Mouse (Mus musculus) midbrain, embryonic 16.5 days (tissue): ENCODE results near the gene Hoxc9. TPM values are rescaled to one million over a fixed set of nuclear protein-coding genes. Genes with fewer than 3 reads are reported as not detected.

Experiments used
- ATAC-seq: fragments of 200-750 bp; cut with Nextera tagmentation; 2 replicates; pipeline ENCODE4 v1.8.0; 2017; ENCODE audit warnings: moderate TSS enrichment
- H3K27ac ChIP-seq: fragments of 300-500 bp; sonication (generic); 2 replicates; pipeline ENCODE4 v1.5.1; 2014; ENCODE audit warnings: mild to moderate bottlenecking, low read length, mixed read lengths
- H3K27me3 ChIP-seq: fragments of 300-500 bp; sonication (generic); 2 replicates; pipeline ENCODE4 v1.6.1; 2014; ENCODE audit warnings: low read depth, low read length, mixed read lengths; ENCODE audit not compliant: control insufficient read depth, insufficient read depth
- H3K36me3 ChIP-seq: fragments of 300-500 bp; sonication (generic); 2 replicates; pipeline ENCODE4 v1.6.1; 2014; ENCODE audit warnings: mild to moderate bottlenecking, low read length, moderate library complexity, mixed read lengths; ENCODE audit not compliant: control insufficient read depth, insufficient read depth
- H3K4me1 ChIP-seq: fragments of 300-500 bp; sonication (generic); 2 replicates; pipeline ENCODE4 v1.6.1; 2014; ENCODE audit warnings: mild to moderate bottlenecking, low read length, mixed read lengths; ENCODE audit not compliant: control insufficient read depth, insufficient read depth
- H3K4me2 ChIP-seq: fragments of 300-500 bp; sonication (generic); 2 replicates; pipeline ENCODE4 v1.6.1; 2014; ENCODE audit warnings: mild to moderate bottlenecking, low read length, mixed read lengths
- H3K4me3 ChIP-seq: fragments of 300-500 bp; sonication (generic); 2 replicates; pipeline ENCODE4 v1.5.1; 2014; ENCODE audit warnings: low read depth, mild to moderate bottlenecking, low read length, moderate library complexity, mixed read lengths
- H3K9ac ChIP-seq: fragments of 300-500 bp; sonication (generic); 2 replicates; pipeline ENCODE4 v1.6.1; 2014; ENCODE audit warnings: low read depth, low read length, mixed read lengths
- H3K9me3 ChIP-seq: fragments of 300-500 bp; sonication (generic); replicated peaks from 2 replicates; pipeline ENCODE4 v1.6.1; 2014; ENCODE audit warnings: mild to moderate bottlenecking, low read length, mixed read lengths; ENCODE audit not compliant: control insufficient read depth, poor library complexity, severe bottlenecking
- WGBS: fragments of 180-500 bp; shearing (Covaris S2); extraction: QIAGEN DNeasy Blood & Tissue Kit; methylation state at CpG from one replicate; pipeline ENCODE4 v1.1.7; 2014; 5-methylcytosine and 5-hydroxymethylcytosine counted together
- polyA plus RNA-seq: library from polyadenylated mRNA; unstranded; fragments of >200 nt; fragmentation: Nextera tagmentation; extraction: Ambion mirVana; gene quantifications from 2 replicates; pipeline ENCODE4 v1.2.1, GENCODE M21; 2015

The Hoxc9 gene
- polyA plus RNA-seq, 1 experiment from 2014 or later = not detected

DNA sequence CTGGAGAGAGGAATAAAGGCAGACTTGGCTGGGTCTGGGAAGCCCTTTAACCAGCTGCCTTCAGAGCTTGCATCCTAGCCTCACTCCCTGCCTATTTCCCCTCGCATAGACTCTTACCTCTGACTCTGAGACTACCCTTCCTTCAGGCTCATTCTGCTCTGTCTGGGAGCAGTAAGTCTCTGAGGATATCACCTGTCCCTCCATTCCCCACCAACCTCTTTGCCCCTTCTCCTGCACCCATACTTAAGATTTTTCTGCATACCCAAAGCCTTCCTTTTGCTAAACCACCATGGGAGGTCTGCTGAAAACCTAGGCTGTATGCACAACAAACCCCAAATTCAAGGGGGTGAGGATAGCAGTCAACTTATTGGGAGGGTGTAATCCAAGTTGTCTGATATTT lies 3.7 kb downstream of the Hoxc9 start:
- Histone ChIP-seq H3K4me2 (no peak overlapping the region), H3K9ac (no peak overlapping the region), H3K4me3 (no peak overlapping the region), H3K4me1 (peaks cover 2% of the 10 kb centered on the region; the same call in 1 of the 2 replicates), H3K36me3 (no peaks in the 10 kb centered on the region), H3K27ac (no peak overlapping the region), H3K9me3 (no peaks in the 10 kb centered on the region), H3K27me3 (peaks cover 78% of the 10 kb centered on the region)
- 4% methylated on average over 1 of the region's 1 CpGs for WGBS
- no peak for ATAC-seq

DNA sequence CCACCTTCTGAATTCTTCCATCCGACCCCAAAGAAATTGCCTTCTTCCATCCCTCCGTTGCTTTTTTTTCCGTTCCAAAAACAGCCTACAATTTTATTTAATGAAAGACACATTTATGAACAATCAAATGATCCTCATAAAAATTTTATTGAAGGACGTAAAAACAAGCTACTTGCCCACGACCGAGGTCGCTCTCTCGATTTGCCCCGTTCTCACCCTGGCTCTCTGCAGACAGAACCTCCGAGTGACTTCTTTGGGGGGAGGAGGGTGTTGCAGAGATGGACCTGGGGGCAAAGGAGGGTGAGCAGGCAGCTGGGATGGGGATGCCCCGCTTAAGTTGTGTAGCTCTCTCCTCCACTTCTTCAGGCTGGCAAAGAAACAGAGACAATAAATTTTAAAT lies 4.1 kb downstream of the Hoxc9 start:
- Histone ChIP-seq H3K27ac (no peak overlapping the region), H3K9ac (no peak overlapping the region), H3K4me1 (peaks cover 2% of the 10 kb centered on the region; the same call in 1 of the 2 replicates), H3K27me3 (peaks cover 78% of the 10 kb centered on the region), H3K36me3 (no peaks in the 10 kb centered on the region), H3K9me3 (no peaks in the 10 kb centered on the region), H3K4me3 (no peak overlapping the region), H3K4me2 (no peak overlapping the region)
- WGBS = 3% methylated on average over 11 of the region's 11 CpGs
- no peak for ATAC-seq

DNA sequence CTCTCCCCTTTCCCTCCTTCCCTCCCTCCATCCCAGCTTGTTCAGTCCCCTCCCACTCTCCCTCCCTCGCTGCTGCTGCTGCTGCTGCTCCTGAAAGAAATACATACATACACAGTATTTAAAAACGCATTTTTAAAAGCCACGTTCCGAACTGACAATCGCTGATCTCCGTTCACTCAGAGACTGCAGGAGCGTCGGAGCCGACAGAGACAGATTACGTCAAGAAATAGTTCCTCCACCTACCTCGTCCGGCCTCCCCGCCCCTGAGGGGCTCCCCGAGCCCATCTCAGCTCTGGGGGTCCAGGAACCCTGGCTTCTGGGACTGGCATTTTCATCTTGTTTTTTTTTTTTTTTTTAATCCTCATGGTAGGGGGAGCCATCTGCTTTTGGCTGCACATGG lies 4.7 kb downstream of the Hoxc9 start:
- under 1% methylated on average over 14 of the region's 14 CpGs for WGBS
- H3K4me1 ChIP-seq = peaks cover 2% of the 10 kb centered on the region; the same call in 1 of the 2 replicates

DNA sequence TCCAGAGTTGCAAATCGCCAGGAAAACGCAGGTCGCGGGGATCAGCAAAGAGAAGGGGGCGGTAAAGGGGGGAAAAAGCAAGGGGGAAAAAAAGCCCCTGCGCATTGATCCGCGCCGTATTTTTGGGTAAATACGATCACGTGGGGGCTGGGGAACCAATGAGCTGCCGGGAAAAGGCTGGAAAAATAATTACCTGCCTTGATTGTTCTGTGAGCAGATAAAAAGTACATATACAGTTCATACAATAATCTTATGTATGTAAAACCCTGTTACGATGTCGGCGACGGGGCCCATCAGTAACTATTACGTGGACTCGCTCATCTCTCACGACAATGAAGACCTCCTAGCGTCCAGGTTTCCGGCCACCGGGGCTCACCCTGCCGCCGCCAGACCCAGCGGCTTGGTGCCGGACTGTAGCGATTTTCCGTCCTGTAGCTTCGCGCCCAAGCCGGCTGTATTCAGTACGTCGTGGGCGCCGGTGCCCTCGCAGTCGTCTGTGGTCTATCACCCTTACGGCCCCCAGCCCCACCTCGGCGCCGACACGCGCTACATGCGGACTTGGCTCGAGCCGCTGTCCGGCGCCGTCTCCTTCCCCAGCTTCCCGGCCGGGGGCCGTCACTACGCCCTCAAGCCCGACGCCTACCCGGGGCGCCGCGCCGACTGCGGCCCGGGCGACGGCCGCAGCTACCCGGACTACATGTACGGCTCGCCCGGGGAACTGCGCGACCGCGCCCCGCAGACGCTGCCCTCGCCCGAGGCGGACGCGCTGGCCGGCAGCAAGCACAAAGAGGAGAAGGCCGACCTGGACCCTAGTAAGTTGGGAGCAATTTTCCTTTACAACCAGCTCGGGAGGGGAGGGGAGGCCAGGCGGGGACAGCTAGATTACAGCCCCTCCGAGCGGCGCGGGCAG lies 5.4 kb downstream of the Hoxc9 start:
- Histone ChIP-seq H3K4me2 (no peak overlapping the region), H3K27ac (no peak overlapping the region), H3K27me3 (peaks cover 81% of the 10 kb centered on the region), H3K4me1 (peaks cover 2% of the 10 kb centered on the region; the same call in 1 of the 2 replicates), H3K9ac (no peak overlapping the region), H3K4me3 (peak overlapping the region; percentile 8; the same call in 1 of the 2 replicates), H3K36me3 (no peaks in the 10 kb centered on the region), H3K9me3 (no peaks in the 10 kb centered on the region)
- no peak for ATAC-seq
- WGBS = under 1% methylated on average over 88 of the region's 88 CpGs

More for the DNA sequence above, 4.7 kb downstream of the Hoxc9 start:
- Histone ChIP-seq H3K9ac (no peak overlapping the region), H3K27ac (no peak overlapping the region), H3K4me3 (no peak overlapping the region), H3K9me3 (no peaks in the 10 kb centered on the region), H3K4me2 (no peak overlapping the region), H3K27me3 (peaks cover 78% of the 10 kb centered on the region), H3K36me3 (no peaks in the 10 kb centered on the region)
- ATAC-seq = no peak

DNA sequence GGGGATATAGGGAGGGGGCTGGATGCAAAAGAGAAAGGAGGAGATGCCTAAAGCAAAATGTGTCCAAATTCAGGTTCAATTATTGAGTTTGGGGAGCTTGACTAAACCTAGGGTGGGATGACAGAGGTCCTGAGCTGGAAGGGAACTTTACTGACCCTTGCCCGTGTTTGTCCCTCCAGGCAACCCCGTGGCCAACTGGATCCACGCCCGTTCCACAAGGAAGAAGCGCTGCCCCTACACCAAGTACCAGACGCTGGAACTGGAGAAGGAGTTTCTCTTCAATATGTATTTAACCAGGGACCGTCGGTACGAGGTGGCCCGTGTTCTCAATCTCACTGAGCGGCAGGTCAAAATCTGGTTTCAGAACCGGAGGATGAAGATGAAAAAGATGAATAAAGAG lies 7.5 kb downstream of the Hoxc9 start:
- ATAC-seq = no peak
- under 1% methylated on average over 12 of the region's 12 CpGs for WGBS
- H3K4me3 ChIP-seq = no peak overlapping the region
- H3K27me3 ChIP-seq = peaks cover 84% of the 10 kb centered on the region
- no peaks in the 10 kb centered on the region for H3K36me3 ChIP-seq
- H3K27ac ChIP-seq = no peak overlapping the region
- no peak overlapping the region for H3K9ac ChIP-seq
- peaks cover 2% of the 10 kb centered on the region; the same call in 1 of the 2 replicates for H3K4me1 ChIP-seq
- no peak overlapping the region for H3K4me2 ChIP-seq
- no peaks in the 10 kb centered on the region for H3K9me3 ChIP-seq

DNA sequence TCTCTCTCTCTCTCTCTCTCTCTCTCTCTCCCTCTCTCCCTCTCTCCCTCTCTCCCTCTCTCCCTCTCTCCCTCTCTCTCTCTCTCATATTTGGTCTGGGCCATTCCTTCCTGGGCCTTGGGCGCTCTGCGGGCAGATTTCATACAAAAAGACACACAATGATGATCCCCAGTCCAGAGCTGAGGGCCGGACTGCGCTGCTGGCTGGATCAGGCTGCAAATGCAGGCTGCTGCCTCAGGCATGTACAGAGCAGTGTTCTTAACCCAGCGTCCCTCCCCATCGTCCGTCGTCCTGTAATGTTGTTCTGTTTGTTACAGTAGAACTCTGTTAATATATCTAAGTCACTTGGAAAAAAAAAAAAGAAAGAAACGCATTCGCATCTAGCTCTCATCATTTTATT lies 8.3 kb downstream of the Hoxc9 start:
- Histone ChIP-seq H3K27me3 (peaks cover 85% of the 10 kb centered on the region), H3K4me1 (peaks cover 2% of the 10 kb centered on the region; the same call in 1 of the 2 replicates), H3K9ac (no peak overlapping the region)

DNA sequence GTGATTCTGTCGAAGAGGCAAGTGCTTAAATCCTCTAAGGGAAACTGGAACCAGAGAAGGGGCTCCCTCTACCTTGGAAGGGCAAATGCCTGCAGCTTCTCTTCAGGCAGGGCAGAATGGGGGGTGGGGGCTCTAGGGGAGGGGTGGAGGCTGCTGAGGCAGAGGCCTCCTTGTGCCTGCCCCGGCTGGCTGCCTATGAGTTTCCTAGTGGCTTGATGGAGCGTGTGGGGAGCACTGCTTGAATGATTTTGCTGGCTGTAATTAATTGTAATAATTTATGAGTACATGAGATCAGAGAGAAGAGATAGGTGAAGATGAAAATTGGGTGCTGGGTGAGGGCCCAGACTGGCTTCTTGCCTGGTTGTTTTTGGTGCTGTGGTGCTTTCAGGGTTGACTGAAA lies 8.7 kb downstream of the Hoxc9 start:
- Histone ChIP-seq H3K27ac (no peak overlapping the region), H3K9ac (no peak overlapping the region), H3K9me3 (no peaks in the 10 kb centered on the region), H3K4me1 (peaks cover 2% of the 10 kb centered on the region; the same call in 1 of the 2 replicates), H3K27me3 (peaks cover 85% of the 10 kb centered on the region), H3K4me3 (no peak overlapping the region), H3K36me3 (no peaks in the 10 kb centered on the region), H3K4me2 (no peak overlapping the region)
- ATAC-seq = no peak
- 2% methylated on average over 3 of the region's 3 CpGs for WGBS

More for the DNA sequence above, 8.3 kb downstream of the Hoxc9 start:
- Histone ChIP-seq H3K36me3 (no peaks in the 10 kb centered on the region), H3K4me2 (no peak overlapping the region), H3K9me3 (no peaks in the 10 kb centered on the region), H3K27ac (no peak overlapping the region), H3K4me3 (no peak overlapping the region)
- WGBS = under 1% methylated on average over 10 of the region's 10 CpGs
- ATAC-seq = no peak

DNA sequence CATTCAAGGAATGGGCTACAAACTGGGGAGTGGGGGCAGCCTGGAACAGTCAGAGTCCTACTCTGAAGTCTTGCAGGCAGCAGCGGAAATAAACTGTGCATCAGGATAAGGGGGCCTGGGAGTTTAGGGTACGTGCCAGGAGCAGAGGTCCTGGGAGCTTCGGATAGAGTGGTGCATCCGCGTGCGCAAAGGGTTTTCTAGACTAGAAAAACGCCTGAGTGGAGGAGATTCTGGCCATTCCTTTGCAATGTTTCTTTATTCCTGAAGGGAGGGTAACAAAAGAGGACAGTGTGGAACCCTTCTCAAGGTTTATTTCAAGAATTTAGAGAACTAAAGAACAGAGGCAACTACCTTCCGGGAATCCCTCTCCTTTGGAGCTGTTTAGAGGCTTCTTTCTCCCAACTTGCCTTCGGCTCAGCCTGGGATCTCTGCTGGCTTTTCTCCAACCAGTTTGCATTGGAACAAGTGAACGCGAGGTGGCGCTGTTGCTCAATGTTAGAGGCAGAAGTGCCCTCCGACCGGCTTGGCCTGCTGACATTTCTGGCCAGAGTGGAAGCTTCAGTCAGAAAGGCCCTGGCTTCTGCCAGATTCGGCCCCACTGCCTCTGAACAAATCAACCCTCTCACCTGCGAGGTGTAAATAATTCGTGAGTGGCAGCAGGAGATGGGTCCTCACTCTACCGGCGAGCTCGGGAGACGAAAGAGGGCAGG lies 11.0 kb downstream of the Hoxc9 start:
- no peak overlapping the region for H3K9ac ChIP-seq
- no peaks in the 10 kb centered on the region for H3K36me3 ChIP-seq
- peaks cover 93% of the 10 kb centered on the region for H3K27me3 ChIP-seq
- H3K27ac ChIP-seq = no peak overlapping the region
- no peak overlapping the region for H3K4me2 ChIP-seq
- ATAC-seq = peak; percentile 45; the same call in 1 of the 2 replicates
- H3K9me3 ChIP-seq = no peaks in the 10 kb centered on the region
- no peaks in the 10 kb centered on the region; the same call in 1 of the 2 replicates for H3K4me1 ChIP-seq
- WGBS = 4% methylated on average over 21 of the region's 21 CpGs
- no peak overlapping the region for H3K4me3 ChIP-seq

DNA sequence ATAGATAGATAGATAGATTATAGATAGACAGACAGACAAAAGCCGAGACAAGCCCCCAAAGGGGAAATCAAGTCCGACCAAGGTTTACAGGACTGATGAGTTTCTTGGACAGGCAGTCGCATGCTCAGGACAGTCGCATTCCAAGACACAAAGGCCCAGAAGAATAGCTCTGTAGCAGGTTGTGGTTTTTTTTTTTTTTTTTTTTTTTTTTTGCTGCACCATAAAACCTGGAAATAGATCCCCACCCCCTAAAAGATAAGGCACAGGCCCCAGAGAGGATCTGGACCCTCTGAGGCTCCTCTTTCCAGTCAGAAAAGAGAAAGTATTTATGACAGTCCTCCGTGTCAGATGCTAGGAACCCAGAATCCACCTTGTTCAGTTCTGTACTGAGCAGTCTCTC lies 11.8 kb downstream of the Hoxc9 start:
- no peaks in the 10 kb centered on the region; the same call in 1 of the 2 replicates for H3K4me1 ChIP-seq
- no peak overlapping the region for H3K9ac ChIP-seq
- 15% methylated on average over 5 of the region's 5 CpGs for WGBS
- no peaks in the 10 kb centered on the region for H3K9me3 ChIP-seq
- no peaks in the 10 kb centered on the region for H3K36me3 ChIP-seq
- H3K4me3 ChIP-seq = no peak overlapping the region
- no peak for ATAC-seq
- no peak overlapping the region for H3K27ac ChIP-seq
- peaks cover 94% of the 10 kb centered on the region for H3K27me3 ChIP-seq
- H3K4me2 ChIP-seq = no peak overlapping the region
